Mouse (Mus musculus) kidney, adult 2 months (tissue): ENCODE data around the gene Lpin3.

ENCODE experiments used
- CTCF ChIP-seq: fragments of 200-500 bp; conservative IDR thresholded peaks from 2 replicates; pipeline ENCODE4 v1.5.1; 2011; ENCODE audit warnings: low read depth, mild to moderate bottlenecking, control low read depth, low read length, moderate library complexity, mixed read lengths; ENCODE audit not compliant: insufficient read depth, insufficient read length
- POLR2A ChIP-seq: fragments of 200-500 bp; IDR thresholded peaks from one replicate; pipeline ENCODE4 v1.6.1; 2011; ENCODE audit warnings: low read depth, low read length, control low read depth

GRCm38 (mm10) chr2:160906101-160906500, 25.6 kb downstream of the Lpin3 start:
- TF ChIP-seq CTCF: no peak
- no peak for TF ChIP-seq POLR2A
